Mouse (Mus musculus) stomach, postnatal 0 days (tissue): ENCODE data around the gene Prkcq.

Experiments used
- CTCF ChIP-seq: IDR thresholded peaks from 2 replicates; pipeline ENCODE4 v1.5.1; 2016; ENCODE audit warnings: antibody characterized with exemption, low read depth, mild to moderate bottlenecking, moderate library complexity
- EP300 ChIP-seq: optimal IDR thresholded peaks from 2 replicates; pipeline ENCODE3; 2016; ENCODE audit warnings: antibody characterized with exemption

GRCm38 (mm10) chr2:11208263-11208662, 36.4 kb downstream of the Prkcq start:
- TF ChIP-seq CTCF: no peak
- no peak for TF ChIP-seq EP300
